Mouse (Mus musculus) gastrocnemius, adult 8-10 months (tissue): Measurements from ENCODE around the gene Mea1. TPM values are rescaled to one million over a fixed set of nuclear protein-coding genes. Genes with fewer than 3 reads are reported as not detected.

Experiments used
- DNase-seq, 2 experiments: peaks; one replicate each; pipeline ENCODE4 v3.0.0; 2022; ENCODE audit warnings: low spot score in 2 of 2
- total RNA-seq, 4 experiments: library from RNA; stranded (reverse); gene quantifications; 2 replicates each; pipeline ENCODE4 v1.2.4; 2022

Gene Mea1
- total RNA-seq, 4 experiments from 2014 or later, result 36.9 to 42.6 (median 39.8) TPM

DNA sequence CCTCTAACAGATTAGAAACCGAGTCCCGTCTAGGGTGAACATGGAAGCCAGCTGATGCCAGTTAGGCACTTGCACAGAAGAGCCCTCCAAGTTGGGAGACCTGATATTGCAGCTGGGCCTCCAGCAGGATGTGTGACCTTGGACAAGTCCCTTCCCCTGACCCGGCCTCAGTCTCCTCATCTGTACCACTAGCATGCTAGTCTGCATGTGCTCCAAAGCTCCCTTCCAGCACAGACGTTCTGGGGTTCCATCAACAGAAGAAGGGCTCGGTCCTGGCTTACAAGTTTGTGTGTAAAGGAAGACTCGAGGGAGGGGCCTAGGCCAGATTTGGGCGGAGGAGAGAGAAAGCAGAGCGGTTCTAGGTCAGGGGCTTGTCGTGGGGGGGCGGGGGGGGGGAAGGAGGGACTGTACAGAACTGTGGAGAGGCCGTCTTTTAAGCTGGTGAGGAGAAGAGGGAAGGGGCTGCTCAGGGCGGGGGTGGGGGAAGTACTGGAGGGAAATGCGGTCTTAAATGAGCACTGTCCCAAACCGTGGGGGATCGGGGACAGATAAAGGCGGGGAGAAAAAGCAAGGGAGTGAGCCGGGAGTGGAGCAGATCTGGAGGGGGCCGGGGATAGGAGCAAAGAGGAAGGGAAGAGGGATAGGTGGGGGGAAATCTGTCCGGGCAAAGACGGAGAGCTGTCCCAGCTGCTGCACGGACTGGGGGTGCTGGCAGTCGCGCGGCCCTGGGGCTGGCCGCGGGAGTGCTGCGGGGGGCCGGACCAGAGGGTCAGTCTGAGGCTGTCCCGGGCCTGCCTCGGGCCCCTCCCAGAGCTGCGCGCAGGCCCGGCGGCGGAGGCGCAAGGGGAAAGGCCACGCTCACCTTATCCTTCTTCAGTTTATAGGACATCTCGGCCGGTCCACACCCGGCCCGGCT lies 25.6 kb downstream of the Mea1 start:
- no peak for DNase-seq

DNA sequence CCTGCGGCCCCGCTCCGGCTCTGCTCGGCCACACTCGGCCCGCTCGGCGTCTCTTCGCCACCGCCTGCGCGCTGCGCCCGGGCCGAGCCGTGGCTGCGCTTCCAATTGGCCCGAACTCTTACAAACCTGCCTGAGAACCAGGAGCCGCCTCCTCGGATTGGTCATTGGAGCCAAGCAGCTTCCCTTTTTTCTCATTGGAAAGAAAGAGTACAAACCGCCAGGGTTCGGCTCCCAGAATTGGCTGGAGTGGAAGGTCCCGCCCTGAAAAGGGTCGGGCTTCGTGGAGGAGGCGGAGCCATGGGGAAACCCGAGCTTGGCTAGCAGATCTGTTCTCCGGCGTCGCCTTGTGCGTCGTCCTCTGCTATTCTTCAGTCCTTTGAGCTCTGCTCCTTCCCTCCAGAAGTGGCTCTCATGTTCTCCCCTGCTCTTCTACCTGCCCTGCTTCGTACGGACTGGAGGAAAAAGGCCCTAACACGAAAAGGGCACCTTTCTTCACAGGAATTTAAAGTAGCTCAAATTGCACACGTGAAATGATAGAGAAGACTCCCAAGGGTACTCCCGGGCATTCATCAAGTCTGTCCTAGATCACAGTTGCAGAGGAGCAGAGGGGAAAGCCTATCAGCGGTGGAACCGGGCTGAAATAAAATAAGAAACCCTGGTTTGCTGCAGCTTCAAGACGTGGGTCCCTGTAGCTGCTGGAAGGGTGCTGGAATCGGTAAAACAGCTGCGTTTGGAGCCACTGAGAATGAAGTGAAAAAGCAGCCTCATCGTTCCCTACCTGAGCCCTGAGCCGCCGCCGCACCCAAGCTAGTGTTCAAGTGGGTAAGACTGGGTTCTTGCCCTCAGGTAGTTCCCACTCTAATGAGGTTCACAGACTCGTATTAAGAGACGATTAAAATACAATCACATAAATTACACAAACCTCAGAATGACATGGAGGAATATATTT lies 26.6 kb downstream of the Mea1 start, which contains the start of gene Ppp2r5d:
Gene Ppp2r5d (minus strand): TSS at position 225 of the 949 bp plus-strand sequence.
- peak; percentile 93 to 95 for DNase-seq

DNA sequence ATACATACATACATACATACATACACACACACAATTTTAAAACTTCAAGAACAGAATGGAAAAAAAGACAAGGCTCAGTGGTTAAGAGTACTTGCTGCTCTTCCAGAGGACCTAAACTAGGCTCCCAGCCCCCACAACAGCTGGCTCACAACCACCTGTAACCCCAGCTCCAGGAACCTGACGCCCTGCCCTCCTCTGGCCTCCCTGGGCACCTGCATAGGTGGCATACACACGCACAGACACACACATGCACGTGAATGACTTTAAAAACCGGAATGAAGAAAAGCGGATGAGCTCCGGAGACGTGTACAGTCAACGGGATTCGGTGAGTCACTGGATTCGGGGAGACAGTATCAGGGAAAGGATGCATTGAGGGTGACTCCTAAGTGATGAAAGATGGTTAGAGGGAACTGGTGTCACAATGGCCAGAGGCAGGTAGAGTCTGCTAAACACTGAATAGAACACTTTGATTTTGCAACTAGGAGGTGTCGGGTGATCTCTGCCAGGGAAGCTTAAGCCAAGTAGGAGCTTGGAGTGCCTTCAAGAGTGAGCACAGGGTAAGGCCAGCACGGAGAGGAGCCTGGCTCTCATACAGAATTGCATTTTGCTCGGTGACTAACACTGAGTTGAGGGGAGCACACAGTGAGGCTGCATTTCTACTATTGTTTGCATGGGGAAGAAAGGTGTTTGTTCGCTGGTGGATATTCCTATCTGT lies 27.9 kb downstream of the Mea1 start:
- DNase-seq, result no peak

DNA sequence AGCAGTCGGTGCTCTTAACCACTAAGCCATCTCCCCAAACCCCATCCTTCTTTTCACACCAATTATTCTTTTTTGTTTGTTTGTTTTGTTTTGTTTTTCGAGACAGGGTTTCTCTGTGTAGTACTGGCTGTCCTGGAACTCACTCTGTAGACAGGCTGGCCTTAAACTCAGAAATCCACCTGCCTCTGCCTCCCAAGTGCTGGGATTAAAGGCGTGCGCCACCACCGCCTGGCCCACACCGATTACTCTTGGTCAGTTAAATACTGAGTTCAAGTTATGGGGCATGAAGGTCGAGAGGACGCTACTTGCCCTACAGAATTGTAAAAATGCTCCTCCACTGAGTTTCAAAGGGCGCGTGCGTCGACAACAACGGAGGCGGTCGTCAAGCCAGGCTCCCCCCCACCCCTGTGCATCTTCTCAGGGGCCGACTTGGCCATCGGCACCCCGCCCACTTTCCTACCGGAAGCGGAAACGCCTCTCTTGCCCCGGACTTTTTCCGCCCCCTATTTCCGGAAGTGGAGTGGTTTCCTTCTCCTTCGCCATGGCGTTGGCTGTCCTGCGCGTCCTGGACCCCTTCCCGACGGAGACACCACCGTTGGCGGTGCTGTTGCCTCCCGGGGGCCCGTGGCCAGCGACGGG lies 32.5 kb downstream of the Mea1 start, which contains the start of gene Pex6:
Gene Pex6 (plus strand): TSS at position 505 of the 639 bp plus-strand sequence.
- peak; percentile 88 to 89 for DNase-seq

DNA sequence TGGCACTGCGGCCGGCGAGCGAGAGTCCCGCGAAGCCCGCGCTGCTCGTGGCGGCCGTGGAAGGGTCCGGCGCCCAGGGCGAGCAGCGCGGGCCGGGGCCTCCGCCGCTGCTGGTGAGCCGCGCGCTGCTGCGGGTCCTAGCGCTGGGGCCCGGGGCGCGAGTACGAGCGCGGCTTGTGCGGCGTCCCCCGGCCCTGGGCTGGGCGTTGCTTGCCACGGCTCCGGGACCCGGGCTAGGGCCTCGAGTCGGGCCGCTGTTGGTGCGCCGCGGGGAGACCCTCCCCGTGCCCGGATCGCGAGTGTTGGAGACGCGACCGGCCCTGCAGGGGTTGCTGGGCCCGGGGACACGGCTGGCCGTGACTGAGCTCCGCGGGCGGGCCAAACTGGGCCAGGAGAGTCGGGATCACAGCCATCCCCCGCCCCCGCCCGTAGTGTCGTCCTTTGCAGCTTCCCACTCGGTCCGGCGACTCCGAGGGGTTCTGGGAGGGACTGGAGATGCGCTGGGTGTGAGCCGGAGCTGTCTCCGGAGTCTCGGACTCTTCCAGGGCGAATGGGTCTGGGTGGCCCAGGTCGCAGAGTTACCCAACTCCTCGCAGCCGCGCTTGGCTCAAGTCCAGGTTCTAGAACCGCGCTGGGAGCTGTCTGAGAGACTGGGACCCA lies 33.1 kb downstream of the Mea1 start:
- peak; percentile 22 to 31 for DNase-seq

DNA sequence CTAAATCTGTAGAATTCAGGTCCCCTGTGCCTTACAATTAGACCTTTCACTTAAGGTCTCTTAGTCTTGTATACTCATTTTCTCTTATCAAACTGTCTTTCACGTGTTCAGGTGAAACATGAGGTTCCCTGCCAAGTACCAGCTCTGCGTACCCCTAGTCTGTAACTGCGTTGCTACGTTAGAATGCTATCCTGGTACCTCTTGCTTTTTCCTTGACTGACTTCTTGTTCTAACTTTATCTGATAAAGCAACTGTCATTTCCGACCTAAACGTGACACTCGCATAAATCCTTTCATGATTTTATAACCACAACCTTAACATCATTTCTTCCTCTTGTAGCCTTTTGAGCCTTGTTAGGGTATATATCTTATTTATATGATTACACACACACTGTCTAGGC lies 33.8 kb downstream of the Mea1 start:
- DNase-seq, result no peak

DNA sequence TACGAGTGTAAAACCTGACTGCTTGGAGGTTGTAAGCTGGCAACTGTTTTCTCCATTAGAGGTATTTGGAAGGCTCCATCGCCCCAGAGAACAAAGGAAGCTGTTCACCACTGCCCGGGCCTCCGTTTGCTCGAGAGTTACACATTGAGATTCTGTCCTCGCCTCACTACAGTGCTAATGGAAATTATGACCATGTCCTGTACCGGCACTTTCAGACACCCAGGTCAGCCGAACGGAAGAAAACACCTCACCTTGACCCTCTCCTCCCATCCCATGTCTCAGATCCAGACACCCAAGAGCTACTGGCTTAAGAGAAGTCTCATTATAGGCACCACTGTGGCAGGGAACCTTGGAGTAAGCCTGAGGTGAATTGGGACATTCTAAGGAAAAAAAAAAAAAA lies 35.3 kb downstream of the Mea1 start:
- DNase-seq, result no peak

DNA sequence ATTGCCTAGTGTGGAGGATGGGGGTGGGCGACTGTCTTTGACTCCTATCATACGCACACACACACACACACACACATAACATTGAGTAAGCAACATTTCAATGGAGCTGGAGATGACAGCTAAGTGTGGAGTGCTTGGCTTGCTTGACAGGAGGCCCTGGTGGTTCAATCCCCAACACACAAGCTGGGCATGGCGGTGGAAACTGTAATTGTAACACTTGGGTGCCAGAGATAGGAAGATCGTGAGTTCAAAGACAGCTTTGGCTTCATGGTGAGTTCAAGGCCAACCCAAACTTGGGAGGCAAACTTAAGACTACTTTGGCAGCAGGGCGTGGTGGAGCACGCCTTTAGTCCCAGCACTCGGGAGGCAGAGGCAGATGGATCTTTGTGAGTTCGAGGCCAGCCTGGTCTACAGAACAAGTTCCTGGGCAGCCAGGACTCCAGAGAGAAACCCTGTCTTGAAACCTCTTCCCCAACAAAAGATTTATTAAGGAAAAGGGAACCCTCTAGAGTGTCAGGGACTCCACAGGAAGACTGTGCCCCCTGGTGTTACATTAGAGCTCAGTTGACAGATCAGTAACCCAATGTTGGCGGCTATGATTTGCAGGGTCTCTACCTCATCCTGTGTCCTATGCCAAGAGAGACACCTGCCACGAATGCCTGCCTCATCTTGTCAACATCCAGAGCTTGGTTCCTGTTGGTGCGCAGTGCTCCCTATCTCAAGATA lies 36.3 kb downstream of the Mea1 start:
- DNase-seq, result no peak

DNA sequence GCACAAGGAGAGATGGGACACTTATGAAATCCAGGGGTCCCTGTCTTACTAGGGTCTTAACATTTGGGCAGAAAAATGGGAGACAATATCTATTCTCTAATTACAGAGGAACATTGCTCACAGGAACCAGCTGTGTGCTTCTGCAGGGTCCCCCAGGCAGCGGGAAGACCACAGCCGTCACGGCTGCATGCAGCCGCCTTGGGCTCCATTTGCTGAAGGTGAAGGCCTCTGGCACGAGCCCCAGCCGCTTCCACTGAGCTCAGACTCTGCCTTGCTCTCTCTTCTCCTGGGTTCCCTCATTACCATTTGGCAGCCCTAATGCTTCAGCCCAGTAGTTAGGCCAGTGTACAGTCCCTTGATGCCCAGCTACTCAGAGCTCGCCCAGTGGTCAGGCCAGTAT lies 42.5 kb downstream of the Mea1 start:
- DNase-seq, result no peak

DNA sequence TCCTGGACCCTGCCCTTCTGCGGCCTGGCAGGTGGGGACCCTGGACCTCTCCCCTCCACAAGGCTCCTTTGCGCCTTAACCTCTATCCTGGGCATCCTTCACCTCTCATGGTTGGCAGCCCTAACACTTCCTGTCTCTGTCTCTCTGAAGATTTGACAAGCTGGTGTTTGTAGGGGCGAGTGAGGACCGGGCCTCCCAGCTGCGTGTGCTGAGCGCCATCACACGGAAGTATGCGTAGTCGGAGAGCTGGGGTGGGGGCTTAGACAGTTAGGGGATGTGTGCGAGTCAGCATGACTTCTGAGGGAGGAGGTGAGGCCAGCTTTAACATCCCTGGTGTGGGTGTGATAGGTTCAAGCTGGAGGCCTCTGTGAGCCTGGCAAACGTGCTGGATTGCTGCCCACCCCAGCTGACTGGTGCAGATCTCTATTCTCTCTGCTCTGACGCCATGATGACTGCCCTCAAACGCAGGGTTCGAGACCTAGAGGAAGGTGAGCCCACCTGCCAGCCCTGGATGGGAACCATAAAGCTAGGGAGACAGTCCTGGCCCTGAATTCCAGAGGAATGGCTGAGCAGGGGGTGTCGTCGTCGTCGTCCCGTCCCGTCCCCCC lies 46.0 kb downstream of the Mea1 start:
- DNase-seq, result no peak

DNA sequence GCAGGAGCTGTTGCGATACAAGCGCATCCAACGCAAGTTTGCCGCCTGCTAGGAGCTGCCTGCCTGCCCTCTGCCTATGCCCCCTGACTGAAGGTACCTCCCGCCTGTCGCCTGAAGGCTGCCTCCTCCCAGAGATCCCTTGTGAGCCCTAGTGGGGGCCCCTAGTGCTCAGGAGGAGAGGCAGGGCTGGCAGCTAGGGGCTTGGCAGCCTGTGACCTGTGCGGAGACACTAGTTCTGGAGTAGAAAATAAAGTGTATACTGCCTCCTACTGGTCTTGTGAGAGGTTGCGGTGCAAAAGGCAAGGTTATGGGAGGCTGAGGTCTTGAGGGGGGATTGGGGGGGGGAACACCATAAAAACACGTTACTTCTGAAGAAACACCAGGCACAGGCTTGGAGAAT lies 46.7 kb downstream of the Mea1 start:
- DNase-seq, result no peak

DNA sequence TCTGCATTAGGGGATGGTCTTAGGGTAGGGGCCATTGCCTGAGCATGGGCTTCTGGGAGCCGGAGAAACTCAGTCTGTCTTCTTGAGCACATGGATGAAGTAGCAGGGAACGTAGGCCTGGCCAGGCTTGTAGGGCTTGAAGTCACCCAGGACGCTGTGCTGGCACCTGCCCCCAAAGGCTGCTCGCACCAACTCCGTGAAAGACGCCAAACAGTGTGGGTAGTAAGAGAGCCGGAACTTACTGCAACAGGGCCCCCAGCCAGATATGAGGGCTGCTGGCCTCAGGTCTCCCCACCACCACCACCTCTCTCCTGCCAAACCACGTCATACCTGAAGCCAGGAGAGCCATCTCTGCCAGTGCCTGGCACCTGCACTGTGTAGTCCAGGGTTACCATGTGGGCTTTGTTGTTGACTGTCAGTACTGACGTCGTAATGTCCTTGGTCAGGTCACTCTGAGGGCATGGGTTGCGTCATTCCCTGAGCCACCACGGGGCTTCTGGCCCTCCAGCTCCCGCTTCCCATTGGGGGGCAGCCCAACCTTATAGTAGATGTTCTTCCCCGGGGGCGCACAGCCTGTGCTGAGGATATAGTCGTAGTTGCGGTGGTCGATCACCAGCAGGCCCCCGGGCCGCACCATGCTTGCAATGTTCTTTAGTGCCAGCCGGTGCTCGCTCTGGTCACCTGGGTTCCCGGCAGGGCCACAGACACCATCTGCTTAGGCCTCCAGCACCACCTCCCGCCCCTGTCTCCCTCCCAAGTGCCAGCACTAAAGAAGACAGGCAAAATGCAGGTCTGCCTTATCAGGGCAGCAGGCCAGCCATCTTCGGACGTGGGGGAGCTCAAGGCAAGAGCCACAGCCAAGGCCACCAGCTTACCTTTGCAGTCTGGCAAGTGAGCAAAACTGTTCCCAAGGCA lies 47.4 kb downstream of the Mea1 start:
- DNase-seq, result no peak

DNA sequence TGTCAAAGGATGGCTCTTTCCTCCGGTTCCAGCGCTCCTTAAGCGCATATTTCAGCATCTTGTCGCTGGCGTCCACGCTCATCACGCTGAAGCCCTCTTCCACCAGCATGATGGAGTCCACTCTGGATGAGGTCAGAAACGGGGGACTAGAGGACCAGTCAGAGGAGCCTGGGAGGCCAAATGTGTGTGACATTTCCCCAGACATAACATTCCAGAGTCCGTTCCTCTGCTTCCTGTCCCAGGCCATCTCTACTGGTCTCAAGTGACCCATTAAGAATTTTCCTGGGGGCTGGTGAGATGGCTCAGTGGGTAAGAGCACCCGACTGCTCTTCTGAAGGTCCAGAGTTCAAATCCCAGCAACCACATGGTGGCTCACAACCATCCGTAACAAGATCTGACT lies 48.7 kb downstream of the Mea1 start:
- no peak for DNase-seq

DNA sequence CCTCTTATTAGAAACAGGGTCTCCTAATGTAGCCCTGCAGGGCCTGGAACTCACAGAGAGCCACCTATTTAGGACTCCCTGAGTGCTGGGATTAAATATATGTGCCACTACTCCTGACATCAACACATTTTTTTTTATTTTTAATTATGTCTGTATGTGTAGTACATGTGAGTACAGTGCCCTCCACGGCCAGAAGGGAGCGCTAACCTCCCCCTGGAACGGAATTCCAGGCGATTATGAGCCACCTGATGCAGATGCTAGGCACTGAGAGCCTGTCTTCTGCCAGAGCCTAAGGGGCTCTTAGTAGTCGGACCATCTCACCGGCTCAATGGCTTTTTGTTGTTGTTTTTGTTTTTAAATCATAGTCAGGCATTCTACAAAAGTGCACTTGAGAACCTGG lies 49.4 kb downstream of the Mea1 start:
- DNase-seq, result no peak

DNA sequence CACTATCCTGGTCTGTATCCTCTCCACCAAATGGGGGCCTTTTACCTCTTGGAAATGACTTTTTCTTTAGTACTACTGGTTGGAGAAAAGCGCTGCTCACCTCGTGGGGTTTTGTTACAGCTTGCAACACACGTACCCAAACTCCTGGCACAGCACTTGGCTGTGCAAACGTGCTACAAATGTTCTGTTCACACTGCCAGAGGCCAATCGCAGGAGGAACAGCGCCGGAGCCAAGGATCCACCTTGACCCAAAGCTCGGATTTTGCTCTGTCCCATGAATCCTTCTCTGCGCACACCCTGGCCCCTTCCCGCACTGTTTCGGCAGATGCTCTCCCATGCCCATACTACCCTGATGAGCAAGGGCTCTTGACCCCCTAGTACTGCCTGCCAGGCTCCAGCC lies 49.9 kb downstream of the Mea1 start:
- DNase-seq, result no peak

DNA sequence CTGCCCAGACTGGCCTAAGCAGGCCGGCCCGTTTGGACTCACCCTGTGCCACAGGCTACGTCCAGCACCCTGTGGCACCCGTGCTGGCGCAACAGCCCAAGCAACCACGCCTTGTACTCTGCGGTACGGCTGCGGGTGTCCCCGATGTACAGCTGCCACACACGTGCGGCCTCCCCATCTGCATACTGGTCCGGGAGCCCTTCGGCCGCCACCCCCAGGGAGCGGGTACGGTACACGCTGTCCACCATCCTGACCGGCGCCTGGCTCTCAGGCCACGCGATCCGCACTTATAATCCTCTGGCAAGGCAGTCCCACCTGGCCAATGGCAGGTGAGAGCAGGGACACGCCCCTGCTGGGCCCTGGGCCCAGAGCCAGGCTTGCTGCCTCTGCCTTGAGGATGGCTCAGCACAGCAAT lies 50.3 kb downstream of the Mea1 start, which contains the start of gene Gnmt:
Gene Gnmt (minus strand): TSS at position 265 of the 415 bp plus-strand sequence.
- no peak for DNase-seq
